Mouse (Mus musculus) left cerebral cortex, adult 18-20 months (tissue): ENCODE measurements around the gene Htr7. TPM values are rescaled to one million over a fixed set of nuclear protein-coding genes. Genes with fewer than 3 reads are reported as not detected.

ENCODE experiments used
- DNase-seq, 2 experiments: peaks; one replicate each; pipeline ENCODE4 v3.0.0; 2021 to 2022; ENCODE audit warnings: low spot score in 2 of 2, mixed read lengths in 1 of 2
- long read RNA-seq, 2 experiments: library from polyadenylated mRNA; stranded (forward); transcript quantifications; one replicate each; pipeline ENCODE4 v2.0.0; 2021
- total RNA-seq, 2 experiments: library from RNA; stranded (reverse); gene quantifications; 2 replicates each; pipeline ENCODE4 v1.2.3; 2021

Htr7 gene
- 10 to 100 TPM; 11.6 to 14.0 TPM for total RNA-seq
- long read RNA-seq, experiment 1, partial matches to known transcripts: 0 of 10 reads
- long read RNA-seq, experiment 1, other reads (novel, unspliced or antisense): 3 of 10 reads
- long read RNA-seq, experiment 2, partial matches to known transcripts: 0 of 3 reads
- long read RNA-seq, experiment 2, other reads (novel, unspliced or antisense): 1 of 3 reads

GRCm38 (mm10) chr19:36057231-36057811 is at the start of gene Htr7:
Htr7 (minus strand) TSS chr19:36057507.
- DNase-seq: peak; percentile 40 to 55

GRCm38 (mm10) chr19:36103909-36104308 is 46.6 kb upstream of the Htr7 start:
- DNase-seq: no peak

- no peak for DNase-seq
Measured at GRCm38 (mm10) chr19:36098916-36099315, 41.6 kb upstream of the Htr7 start.

GRCm38 (mm10) chr19:36098265-36098664 is 41.0 kb upstream of the Htr7 start:
- DNase-seq: no peak

GRCm38 (mm10) chr19:36097194-36097593 is 39.9 kb upstream of the Htr7 start:
- no peak for DNase-seq

- DNase-seq: no peak
Measured at GRCm38 (mm10) chr19:36090781-36091180, 33.5 kb upstream of the Htr7 start.

- DNase-seq: peak; percentile 80 to 87
Measured at GRCm38 (mm10) chr19:36083262-36084225, 26.2 kb upstream of the Htr7 start, which contains the start of gene Rpp30. Rpp30 (plus strand) TSS chr19:36083716.

GRCm38 (mm10) chr19:36082606-36083261 is 25.4 kb upstream of the Htr7 start:
- peak; percentile 38 to 45 for DNase-seq

GRCm38 (mm10) chr19:36062801-36063529 is 5.7 kb upstream of the Htr7 start:
- DNase-seq: no peak

GRCm38 (mm10) chr19:36056502-36057221 is 645 bp downstream of the Htr7 start:
- DNase-seq: peak; percentile 10 to 28

- DNase-seq: no peak
Measured at GRCm38 (mm10) chr19:36046046-36046445, 11.3 kb downstream of the Htr7 start.

- no peak for DNase-seq
Measured at GRCm38 (mm10) chr19:36014836-36015235, 42.5 kb downstream of the Htr7 start.

GRCm38 (mm10) chr19:36006277-36006676 is 51.0 kb downstream of the Htr7 start:
- no peak for DNase-seq

- no peak for DNase-seq
Measured at GRCm38 (mm10) chr19:36004961-36005360, 52.3 kb downstream of the Htr7 start.

GRCm38 (mm10) chr19:36002476-36003445 is 54.5 kb downstream of the Htr7 start:
- peak; percentile 15 to 29 for DNase-seq

GRCm38 (mm10) chr19:36001512-36001911 is 55.8 kb downstream of the Htr7 start:
- DNase-seq: no peak

- DNase-seq: no peak
Measured at GRCm38 (mm10) chr19:36000955-36001354, 56.4 kb downstream of the Htr7 start.

GRCm38 (mm10) chr19:35997384-35997783 is 59.9 kb downstream of the Htr7 start:
- DNase-seq: no peak

- DNase-seq: no peak
Measured at GRCm38 (mm10) chr19:35987461-35987860, 69.8 kb downstream of the Htr7 start.
